Comparison of ENCODE assay signal across 11 mouse cellular contexts in genomic region chr14:74767892-74768291, GRCm38 (mm10).
"Had no signal": no experiment of that assay in that cellular context is flagged by ENCODE, and none has a peak within 500 bp of the region (broad histone marks: within the 10 kb centered on the region; RNA-seq: fewer than 3 reads in every experiment).

No protein-coding gene starts in this region.

- H3K4me1 ChIP-seq: kidney, embryonic 15.5 days; limb, embryonic 10.5 days; liver, embryonic 15.5 days; midbrain, embryonic 13.5 days had no signal

- DNase-seq: kidney, adult 2 months; kidney, postnatal 14 days; lung, adult 2 months; right cerebral cortex, postnatal 14 days; thymus, postnatal 36 days had no signal

- H3K27me3 ChIP-seq: kidney, embryonic 15.5 days; liver, embryonic 15.5 days; midbrain, embryonic 13.5 days had no signal

- H3K27ac ChIP-seq: kidney, embryonic 15.5 days; left cerebral cortex, adult 2 months; limb, embryonic 10.5 days; liver, embryonic 15.5 days; midbrain, embryonic 13.5 days had no signal

- H3K4me2 ChIP-seq: kidney, embryonic 15.5 days; liver, embryonic 11.5 days; liver, embryonic 15.5 days; midbrain, embryonic 13.5 days had no signal

- H3K9me3 ChIP-seq: kidney, embryonic 15.5 days; limb, embryonic 10.5 days; liver, embryonic 15.5 days; midbrain, embryonic 13.5 days had no signal

- ATAC-seq: midbrain, embryonic 13.5 days had no signal

- H3K9ac ChIP-seq: kidney, embryonic 15.5 days; liver, embryonic 15.5 days; midbrain, embryonic 13.5 days had no signal

- H3K4me3 ChIP-seq: kidney, embryonic 15.5 days; left cerebral cortex, adult 2 months; limb, embryonic 10.5 days; liver, embryonic 15.5 days; midbrain, embryonic 13.5 days had no signal
